Mouse (Mus musculus) small intestine, adult 2 months (tissue): ENCODE measurements around the gene Clic4. TPM values are rescaled to one million over a fixed set of nuclear protein-coding genes. Genes with fewer than 3 reads are reported as not detected.

Source experiments
- H3K27ac ChIP-seq: fragments of 200-500 bp; 2 replicates; pipeline ENCODE4 v1.5.1; 2012; ENCODE audit warnings: low read depth, low read length, control low read depth, inconsistent platforms; ENCODE audit not compliant: insufficient read depth
- H3K27me3 ChIP-seq: fragments of 200-500 bp; 2 replicates; pipeline ENCODE4 v1.6.1; 2012; ENCODE audit warnings: mild to moderate bottlenecking, moderate library complexity, low read length, inconsistent platforms; ENCODE audit not compliant: control insufficient read depth, insufficient read depth
- H3K36me3 ChIP-seq: fragments of 200-500 bp; 2 replicates; pipeline ENCODE4 v1.6.1; 2012; ENCODE audit warnings: mild to moderate bottlenecking, low read length, control low read depth, inconsistent platforms; ENCODE audit not compliant: control insufficient read depth, insufficient read depth
- H3K4me1 ChIP-seq: fragments of 200-500 bp; 2 replicates; pipeline ENCODE4 v1.6.1; 2012; ENCODE audit warnings: low read length, inconsistent platforms, mixed read lengths; ENCODE audit not compliant: control insufficient read depth, insufficient read depth, insufficient read length
- H3K4me3 ChIP-seq: fragments of 200-500 bp; 2 replicates; pipeline ENCODE4 v1.5.1; 2012; ENCODE audit warnings: low read depth, mild to moderate bottlenecking, control low read depth, inconsistent platforms, low read length, moderate library complexity
- CTCF ChIP-seq: fragments of 200-500 bp; IDR thresholded peaks from 2 replicates; pipeline ENCODE4 v1.5.1; 2012; ENCODE audit warnings: low read depth, mild to moderate bottlenecking, control low read depth, inconsistent platforms, low read length, moderate library complexity, mixed read lengths; ENCODE audit not compliant: insufficient replicate concordance, insufficient read length; ENCODE audit errors: extremely low read depth
- POLR2A ChIP-seq: fragments of 200-500 bp; IDR thresholded peaks from 2 replicates; pipeline ENCODE4 v1.6.1; 2012; ENCODE audit warnings: low read depth, mild to moderate bottlenecking, control low read depth, inconsistent platforms, low read length, moderate library complexity
- WGBS: fragments of 180-500 bp; shearing (Covaris S2); methylation state at CpG from one replicate; pipeline ENCODE4 v1.1.7; 2018; 5-methylcytosine and 5-hydroxymethylcytosine counted together
- polyA plus RNA-seq: library from polyadenylated mRNA; depleted of rRNA; stranded (reverse); fragments of >200 nt; gene quantifications from 2 replicates; pipeline ENCODE4 v1.2.3, GENCODE M21; 2012

Clic4 gene
- polyA plus RNA-seq, 1 experiment: 26.2 TPM

DNA sequence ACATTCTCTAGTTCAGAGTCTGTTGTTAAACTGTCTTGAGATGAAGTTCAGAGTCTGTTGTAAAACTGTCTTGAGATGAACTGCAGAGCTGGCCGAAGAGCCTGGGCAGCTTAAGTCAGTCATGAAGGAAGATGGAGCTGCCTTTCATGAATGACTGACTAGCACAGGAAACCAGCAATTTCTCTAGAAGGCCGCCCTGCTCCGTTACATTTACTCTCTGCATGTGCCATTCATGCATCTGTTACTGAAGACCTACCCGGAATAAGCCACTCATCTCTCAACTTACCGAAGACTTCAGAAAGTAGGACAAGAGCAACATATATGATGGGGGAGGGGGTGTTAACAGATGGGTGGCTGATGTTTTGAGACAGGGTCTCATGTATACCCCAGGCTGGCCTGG is 40.1 kb downstream of the Clic4 start:
- no peak for TF ChIP-seq POLR2A
- TF ChIP-seq CTCF: no peak
- WGBS: 83% methylated on average over 5 of the region's 5 CpGs
- H3K4me3 ChIP-seq: no peak overlapping the region
- H3K4me1 ChIP-seq: no peaks in the 10 kb centered on the region
- H3K27me3 ChIP-seq: no peaks in the 10 kb centered on the region; the same call in 1 of the 2 replicates
- peaks cover 3% of the 10 kb centered on the region; the same call in 1 of the 2 replicates for H3K36me3 ChIP-seq
- H3K27ac ChIP-seq: no peak overlapping the region

DNA sequence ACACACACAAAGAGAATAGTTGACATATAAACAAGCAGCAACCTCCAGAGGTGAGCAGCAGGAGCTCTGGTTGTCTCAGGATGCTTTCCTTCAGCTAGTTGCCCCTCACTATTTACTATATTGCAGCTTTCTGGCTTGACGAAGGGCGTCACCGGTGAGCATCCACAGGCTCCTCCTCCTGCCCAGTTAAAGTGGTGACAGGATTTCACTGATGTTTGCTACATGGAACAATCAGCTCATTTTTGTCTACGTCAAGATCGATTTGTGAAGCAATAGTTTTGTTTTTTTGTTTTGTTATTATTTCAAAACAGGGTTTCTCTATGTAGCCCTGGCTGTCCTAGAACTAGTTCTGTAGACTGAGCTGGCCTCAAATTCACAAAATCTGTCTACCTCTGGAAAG is 41.1 kb downstream of the Clic4 start:
- 83% methylated on average over 5 of the region's 5 CpGs for WGBS
- Histone ChIP-seq H3K27me3 (no peaks in the 10 kb centered on the region; the same call in 1 of the 2 replicates), H3K4me3 (no peak overlapping the region), H3K36me3 (peaks cover 3% of the 10 kb centered on the region; the same call in 1 of the 2 replicates), H3K4me1 (no peaks in the 10 kb centered on the region), H3K27ac (no peak overlapping the region)
- no peak for TF ChIP-seq POLR2A
- no peak for TF ChIP-seq CTCF

DNA sequence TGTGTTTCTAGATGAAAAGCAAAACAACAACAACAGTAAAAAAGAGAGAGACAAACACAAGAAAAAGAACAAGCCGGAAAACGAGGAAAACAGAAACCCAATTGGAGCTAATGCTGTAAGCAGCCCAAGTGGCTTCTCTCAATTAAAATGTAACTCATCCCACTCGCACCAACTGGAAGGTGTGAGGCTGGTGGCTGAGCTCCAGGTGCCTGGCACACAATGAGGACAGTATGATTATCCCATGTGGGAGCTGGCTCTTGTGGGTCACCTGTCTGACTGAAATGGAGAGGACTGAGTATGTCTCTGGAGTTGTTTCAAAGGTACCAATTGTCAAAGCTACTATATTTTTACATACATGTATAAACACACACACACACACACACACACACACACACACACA is 41.5 kb downstream of the Clic4 start:
- Histone ChIP-seq H3K36me3 (peaks cover 3% of the 10 kb centered on the region; the same call in 1 of the 2 replicates), H3K4me1 (no peaks in the 10 kb centered on the region), H3K27ac (no peak overlapping the region), H3K4me3 (no peak overlapping the region), H3K27me3 (no peaks in the 10 kb centered on the region; the same call in 1 of the 2 replicates)
- WGBS: 73% methylated on average over 3 of the region's 3 CpGs
- TF ChIP-seq POLR2A: no peak

DNA sequence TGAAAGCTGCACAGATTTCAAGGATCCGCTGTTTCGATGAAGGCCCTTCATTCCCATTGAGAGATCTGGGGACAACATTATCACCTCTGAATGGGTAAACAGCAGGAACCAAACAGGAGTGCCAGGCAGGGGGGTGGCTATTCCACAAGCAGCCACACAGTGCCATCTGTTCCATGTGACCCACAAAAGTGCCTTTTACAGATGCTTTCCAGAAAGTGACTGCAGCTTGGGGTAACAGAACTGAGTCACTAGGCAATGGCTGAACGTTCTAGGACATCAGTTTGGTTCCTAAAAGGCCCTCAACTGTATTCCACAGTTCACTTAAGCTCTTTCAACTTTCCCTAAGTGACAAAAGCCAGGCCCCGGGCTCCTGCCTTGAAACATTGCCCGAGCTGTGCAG is 42.0 kb downstream of the Clic4 start:
- H3K27ac ChIP-seq: no peak overlapping the region
- H3K4me1 ChIP-seq: no peaks in the 10 kb centered on the region
- WGBS: 77% methylated on average over 5 of the region's 5 CpGs

DNA sequence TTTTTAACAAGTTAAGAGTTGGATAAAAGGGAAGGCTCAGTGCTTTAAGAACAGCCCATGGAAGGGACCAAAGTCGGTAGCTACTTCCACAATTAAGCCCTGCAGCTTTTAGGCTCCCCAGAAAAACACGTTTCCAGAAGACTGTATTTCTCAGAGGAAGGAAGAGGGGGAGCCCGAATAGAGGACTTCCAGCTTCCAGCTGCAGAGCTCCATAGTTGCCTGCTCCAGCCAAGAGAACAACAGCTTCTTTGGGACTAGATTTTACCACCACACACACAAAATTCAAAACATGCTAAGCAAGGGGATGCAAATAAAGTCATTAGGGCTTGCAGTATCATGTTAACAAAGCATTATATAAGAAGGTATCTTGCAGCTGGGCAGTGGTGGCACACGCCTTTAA is 42.7 kb downstream of the Clic4 start:
- Histone ChIP-seq H3K36me3 (peaks cover 5% of the 10 kb centered on the region; the same call in 1 of the 2 replicates), H3K4me1 (no peaks in the 10 kb centered on the region), H3K4me3 (no peak overlapping the region), H3K27me3 (no peaks in the 10 kb centered on the region; the same call in 1 of the 2 replicates), H3K27ac (no peak overlapping the region)
- WGBS: 59% methylated on average over 4 of the region's 4 CpGs
- TF ChIP-seq POLR2A (no peak), CTCF (no peak)

More for the DNA sequence above, 42.0 kb downstream of the Clic4 start:
- H3K36me3 ChIP-seq: peaks cover 5% of the 10 kb centered on the region; the same call in 1 of the 2 replicates
- no peaks in the 10 kb centered on the region; the same call in 1 of the 2 replicates for H3K27me3 ChIP-seq
- no peak for TF ChIP-seq CTCF
- no peak for TF ChIP-seq POLR2A
- H3K4me3 ChIP-seq: no peak overlapping the region

DNA sequence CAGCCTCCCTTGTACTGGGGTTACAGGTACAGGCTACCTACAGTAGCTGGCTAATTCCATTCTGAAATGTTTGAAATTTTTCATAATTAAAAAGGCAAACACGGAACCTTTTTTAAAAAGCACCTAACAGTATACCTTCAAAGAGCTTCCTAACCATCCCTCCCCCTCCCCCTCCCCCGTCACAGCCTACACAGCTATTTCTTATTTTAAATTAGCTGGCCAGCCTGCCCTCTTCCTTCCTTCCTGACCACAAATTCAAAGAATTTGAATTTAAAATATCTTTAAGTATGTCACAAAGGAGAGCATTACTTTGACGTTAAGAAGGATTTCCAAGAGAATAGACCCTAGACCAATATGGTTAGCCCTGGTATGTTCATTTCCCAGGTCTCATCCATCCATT is 44.5 kb downstream of the Clic4 start:
- Histone ChIP-seq H3K36me3 (peaks cover 6% of the 10 kb centered on the region), H3K4me3 (no peak overlapping the region), H3K4me1 (no peaks in the 10 kb centered on the region), H3K27ac (no peak overlapping the region), H3K27me3 (no peaks in the 10 kb centered on the region; the same call in 1 of the 2 replicates)
- TF ChIP-seq CTCF: no peak
- no peak for TF ChIP-seq POLR2A
- 81% methylated on average over 3 of the region's 3 CpGs for WGBS

DNA sequence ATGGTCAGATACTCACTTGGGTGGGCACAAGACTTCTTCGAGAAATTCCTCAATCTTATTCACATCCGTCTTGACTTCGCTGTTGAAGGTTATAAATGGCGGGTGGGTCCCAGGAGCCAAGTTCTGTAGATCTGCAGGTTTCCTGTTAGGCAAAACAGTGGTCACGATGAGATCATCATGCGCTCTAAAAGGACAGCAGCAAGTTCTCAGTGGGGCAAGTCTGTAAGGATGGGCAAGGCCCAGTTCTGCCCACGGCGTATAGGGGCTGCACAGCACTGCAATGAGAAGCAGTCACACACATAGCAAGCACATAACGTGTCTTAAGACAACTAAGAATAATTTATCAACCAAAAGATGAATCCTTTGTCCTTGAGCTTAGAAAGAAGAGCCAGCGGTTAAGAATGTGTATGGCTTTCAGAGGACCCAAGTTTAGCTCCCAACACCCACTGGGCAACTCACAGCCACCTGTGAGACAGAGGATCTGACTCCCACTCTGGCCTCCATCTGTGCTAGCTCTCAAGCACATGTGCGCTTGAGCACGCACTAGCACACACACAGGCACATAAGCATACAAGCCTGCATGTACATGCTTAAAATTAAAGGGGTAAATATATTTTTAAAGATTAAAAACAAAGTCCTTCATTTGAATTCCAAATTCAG is 46.5 kb downstream of the Clic4 start:
- H3K4me1 ChIP-seq: no peaks in the 10 kb centered on the region
- 89% methylated on average over 12 of the region's 12 CpGs for WGBS
- no peak overlapping the region for H3K27ac ChIP-seq
- TF ChIP-seq POLR2A (no peak), CTCF (no peak)
- peaks cover 7% of the 10 kb centered on the region for H3K36me3 ChIP-seq
- H3K4me3 ChIP-seq: no peak overlapping the region
- H3K27me3 ChIP-seq: no peaks in the 10 kb centered on the region
